Mouse (Mus musculus) forebrain, embryonic 11.5 days (tissue): ENCODE measurements around the gene Limch1. TPM values are rescaled to one million over a fixed set of nuclear protein-coding genes. Genes with fewer than 3 reads are reported as not detected.
A peak's percentile ranks its signal among the peaks of the same experiment; 100 is the strongest.

ENCODE experiments used
- ATAC-seq: fragments of 200-750 bp; cut with Nextera tagmentation; replicated peaks from 2 replicates; pipeline ENCODE4 v1.8.0; 2017; ENCODE audit warnings: moderate TSS enrichment; ENCODE audit not compliant: low FRiP score
- DNase-seq: peaks from one replicate; pipeline ENCODE4 v3.0.0-alpha.2; 2017; ENCODE audit warnings: low spot score
- H3K27ac ChIP-seq: fragments of 300-500 bp; sonication (generic); 2 replicates; pipeline ENCODE4 v1.5.1; 2014; ENCODE audit warnings: low read depth, low read length
- H3K27me3 ChIP-seq: fragments of 300-500 bp; sonication (generic); 2 replicates; pipeline ENCODE4 v1.6.1; 2014; ENCODE audit warnings: mild to moderate bottlenecking, low read length, mixed read lengths; ENCODE audit not compliant: control insufficient read depth, insufficient read depth
- H3K36me3 ChIP-seq: fragments of 300-500 bp; sonication (generic); 2 replicates; pipeline ENCODE4 v1.6.1; 2014; ENCODE audit warnings: mild to moderate bottlenecking, low read length, moderate library complexity, mixed read lengths; ENCODE audit not compliant: control insufficient read depth, insufficient read depth
- H3K4me1 ChIP-seq: fragments of 300-500 bp; sonication (generic); replicated peaks from 2 replicates; pipeline ENCODE4 v1.6.1; 2014; ENCODE audit warnings: low read length, mixed read lengths; ENCODE audit not compliant: control insufficient read depth, insufficient read depth
- H3K4me2 ChIP-seq: fragments of 300-500 bp; sonication (generic); 2 replicates; pipeline ENCODE4 v1.6.1; 2014; ENCODE audit warnings: low read depth, mild to moderate bottlenecking, low read length, moderate library complexity, mixed read lengths; ENCODE audit not compliant: severe bottlenecking
- H3K4me3 ChIP-seq: fragments of 300-500 bp; sonication (generic); 2 replicates; pipeline ENCODE4 v1.5.1; 2014; ENCODE audit warnings: low read depth, low read length
- H3K9ac ChIP-seq: fragments of 300-500 bp; sonication (generic); 2 replicates; pipeline ENCODE4 v1.6.1; 2014; ENCODE audit warnings: low read length
- H3K9me3 ChIP-seq: fragments of 300-500 bp; sonication (generic); 2 replicates; pipeline ENCODE4 v1.6.1; 2016; ENCODE audit warnings: low read length, mixed read lengths; ENCODE audit not compliant: control insufficient read depth
- WGBS: fragments of 180-500 bp; shearing (Covaris S2); extraction: QIAGEN DNeasy Blood & Tissue Kit; methylation state at CpG from one replicate; pipeline ENCODE4 v1.1.7; 2014; 5-methylcytosine and 5-hydroxymethylcytosine counted together
- microRNA-seq: library from miRNA; unstranded; fragments of <30 nt; microRNA quantifications from one replicate; pipeline ENCODE4, GENCODE M21; 2016; ENCODE audit not compliant: insufficient number of aligned reads
- polyA plus RNA-seq: library from polyadenylated mRNA; unstranded; fragments of >200 nt; fragmentation: Nextera tagmentation; extraction: Ambion mirVana; gene quantifications from 2 replicates; pipeline ENCODE4 v1.2.1, GENCODE M21; 2014

Limch1 gene
- polyA plus RNA-seq, 1 experiment from 2014 or later: 41.7 TPM

DNA sequence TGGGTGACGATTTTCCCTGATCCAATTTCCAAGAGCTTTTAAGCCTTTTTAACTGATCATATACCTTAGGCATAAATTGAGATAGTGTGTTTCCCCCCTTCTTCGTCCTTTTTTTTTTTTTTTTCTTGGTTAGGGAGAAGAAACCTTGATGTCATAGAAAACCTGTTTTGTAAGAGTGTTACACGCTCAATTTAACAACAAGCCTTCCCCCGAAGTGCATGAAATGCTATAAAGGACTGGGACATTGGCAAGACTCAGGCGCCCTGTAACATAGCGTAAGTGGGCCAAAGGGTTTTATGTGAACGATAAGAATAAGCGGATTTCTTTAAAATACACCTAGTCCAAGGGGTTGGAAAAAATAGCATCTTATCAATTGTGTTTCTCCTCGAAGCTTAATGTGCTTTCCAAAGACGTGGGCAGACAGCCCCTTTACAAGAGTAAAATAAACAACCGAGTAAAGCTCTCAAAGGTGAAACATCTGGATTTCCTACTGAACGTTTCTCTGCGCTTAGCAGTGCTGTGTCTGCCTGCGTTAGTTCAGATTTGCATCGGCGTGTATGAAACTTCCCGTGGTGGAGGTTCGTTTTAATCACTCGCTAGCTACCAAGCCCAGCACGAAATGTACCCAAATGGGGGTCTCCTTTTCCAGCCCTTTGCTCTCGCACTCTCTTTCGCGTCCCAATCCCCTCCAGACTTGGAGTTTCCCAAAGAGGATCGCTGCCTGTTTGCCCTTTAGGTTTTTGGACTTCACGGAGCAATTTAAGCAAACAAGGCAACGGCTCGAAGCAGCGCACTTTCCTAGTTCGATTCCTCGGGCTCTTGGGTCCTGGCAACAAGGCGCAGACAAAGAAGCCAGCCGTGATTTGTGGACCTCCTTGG, 354.0 kb downstream of the Limch1 start:
- no peaks in the 10 kb centered on the region for H3K36me3 ChIP-seq
- H3K4me2 ChIP-seq: no peak overlapping the region
- H3K9ac ChIP-seq: no peak overlapping the region
- H3K4me1 ChIP-seq: peaks cover 16% of the 10 kb centered on the region
- WGBS: under 1% methylated on average over 32 of the region's 32 CpGs
- DNase-seq (peak; percentile 65), ATAC-seq (no peak)
- peaks cover 84% of the 10 kb centered on the region for H3K27me3 ChIP-seq
- no peaks in the 10 kb centered on the region for H3K9me3 ChIP-seq
- H3K4me3 ChIP-seq: no peak overlapping the region
- H3K27ac ChIP-seq: no peak overlapping the region

DNA sequence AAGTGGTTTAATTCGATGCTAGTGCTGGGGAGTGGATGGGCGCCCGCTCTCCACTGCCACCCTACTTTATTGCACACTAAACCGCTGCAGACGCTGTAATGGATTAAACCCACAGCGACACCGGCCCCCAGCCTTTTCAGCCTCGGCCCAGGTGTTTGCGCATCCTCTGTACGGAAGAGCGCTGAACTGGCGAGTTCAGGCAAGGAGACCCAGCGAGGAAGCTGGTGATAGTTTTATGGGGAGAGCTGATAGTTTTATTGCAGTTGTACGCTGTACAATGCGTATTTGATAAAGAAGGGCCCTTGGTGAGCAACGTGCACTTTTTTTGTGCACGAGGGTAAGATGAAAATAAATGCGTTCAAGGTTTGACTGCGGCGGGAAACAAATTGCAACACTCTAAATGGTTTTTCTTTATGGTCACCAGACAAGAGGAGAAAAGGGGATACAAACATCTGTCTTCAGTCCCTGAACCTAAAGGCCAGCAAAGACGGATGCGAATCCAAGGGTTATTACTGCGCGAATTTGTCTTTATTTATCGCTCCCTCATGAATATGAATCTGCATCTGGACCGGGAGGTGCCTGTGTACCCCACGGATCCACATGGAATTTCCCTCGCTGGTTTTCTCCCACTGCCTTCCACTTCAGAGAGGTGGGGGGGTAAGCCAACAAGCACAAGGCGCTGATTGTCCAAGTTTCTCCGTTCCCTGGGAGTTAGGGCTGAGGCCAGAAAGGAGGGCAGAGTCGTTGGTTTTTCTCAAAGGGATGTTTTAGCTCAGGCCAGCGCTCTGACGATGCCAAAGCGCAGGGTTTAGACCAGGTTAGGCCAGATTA, 355.2 kb downstream of the Limch1 start:
- no peak overlapping the region for H3K27ac ChIP-seq
- H3K36me3 ChIP-seq: no peaks in the 10 kb centered on the region
- H3K9ac ChIP-seq: no peak overlapping the region
- H3K4me1 ChIP-seq: peaks cover 16% of the 10 kb centered on the region
- DNase-seq: peak; percentile 59
- 1% methylated on average over 34 of the region's 34 CpGs for WGBS
- H3K27me3 ChIP-seq: peaks cover 77% of the 10 kb centered on the region
- H3K4me2 ChIP-seq: no peak overlapping the region
- no peaks in the 10 kb centered on the region for H3K9me3 ChIP-seq
- ATAC-seq: 0 out of 2 replicates have a peak, but pooled peaks have one; percentile 8
- H3K4me3 ChIP-seq: no peak overlapping the region

DNA sequence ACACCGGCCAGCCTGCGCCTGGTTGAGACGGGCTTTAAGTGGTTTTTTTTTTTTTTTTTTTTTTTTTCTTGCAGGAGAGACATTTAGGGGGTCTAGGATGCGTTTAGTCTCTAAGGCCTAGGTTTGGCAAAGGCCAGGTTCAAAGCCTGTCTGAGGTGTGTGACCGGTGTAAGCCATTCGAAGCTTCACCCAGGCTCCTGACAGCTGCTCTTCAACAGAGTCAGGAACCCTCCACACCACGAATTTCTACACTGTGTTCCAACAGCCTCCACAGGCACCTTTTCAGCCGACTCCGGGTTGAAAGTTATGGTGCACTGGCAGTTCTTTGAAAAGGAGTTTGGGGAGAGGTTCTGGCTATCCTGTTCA, 355.8 kb downstream of the Limch1 start:
- Histone ChIP-seq H3K9ac (no peak overlapping the region), H3K9me3 (no peaks in the 10 kb centered on the region), H3K27ac (no peak overlapping the region), H3K27me3 (peaks cover 72% of the 10 kb centered on the region), H3K36me3 (no peaks in the 10 kb centered on the region), H3K4me2 (no peak overlapping the region), H3K4me3 (no peak overlapping the region), H3K4me1 (peaks cover 10% of the 10 kb centered on the region)
- ATAC-seq: 0 out of 2 replicates have a peak, but pooled peaks have one; percentile 17
- WGBS: 3% methylated on average over 9 of the region's 9 CpGs
- no peak for DNase-seq

DNA sequence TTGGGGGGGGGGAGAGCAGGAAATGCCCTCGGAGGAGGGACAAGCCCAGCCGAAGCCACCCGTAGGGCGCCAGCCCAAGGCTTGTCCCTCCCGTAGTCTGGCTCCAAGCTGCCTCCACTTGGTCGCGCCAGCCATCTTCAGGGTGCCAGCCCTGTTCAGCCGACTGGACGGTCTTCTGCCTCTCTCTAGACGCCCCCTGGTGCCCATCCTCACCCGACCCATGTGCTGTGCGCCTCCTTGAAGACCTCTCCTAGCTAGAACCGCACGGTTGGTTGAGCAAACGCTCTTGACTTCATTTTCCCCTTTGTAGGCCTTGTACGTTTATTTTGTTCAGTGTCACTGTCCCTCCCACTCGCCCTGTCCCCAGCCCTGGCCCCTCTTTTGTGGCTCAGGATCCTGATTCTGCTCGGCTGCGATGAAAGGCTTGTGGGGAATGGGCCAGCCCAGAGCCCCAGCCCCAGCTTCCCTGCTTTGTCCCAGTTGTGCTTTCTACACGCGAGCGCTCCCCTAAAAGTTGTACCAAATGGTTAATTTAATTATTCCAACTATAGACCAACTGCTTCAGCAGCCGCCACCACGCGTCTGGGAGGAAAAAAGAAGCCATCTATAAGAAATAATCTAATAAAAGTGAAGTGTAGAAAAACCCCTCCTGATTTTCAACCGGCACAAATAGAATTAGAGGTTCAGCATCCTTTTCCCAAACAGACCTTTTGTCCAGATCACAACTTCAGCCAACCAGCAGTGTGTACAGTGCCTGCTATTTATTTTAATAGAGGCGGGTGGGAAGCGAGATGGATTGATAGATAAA, 356.4 kb downstream of the Limch1 start:
- no peak overlapping the region for H3K4me3 ChIP-seq
- H3K4me2 ChIP-seq: 0 out of 2 replicates have a peak overlapping the region, but pooled peaks have one; percentile 29
- DNase-seq (peak; percentile 80), ATAC-seq (peak; percentile 82)
- no peak overlapping the region for H3K27ac ChIP-seq
- H3K36me3 ChIP-seq: no peaks in the 10 kb centered on the region
- no peak overlapping the region for H3K9ac ChIP-seq
- WGBS: 1% methylated on average over 27 of the region's 28 CpGs
- H3K27me3 ChIP-seq: peaks cover 70% of the 10 kb centered on the region
- H3K9me3 ChIP-seq: no peaks in the 10 kb centered on the region
- H3K4me1 ChIP-seq: peaks cover 10% of the 10 kb centered on the region

DNA sequence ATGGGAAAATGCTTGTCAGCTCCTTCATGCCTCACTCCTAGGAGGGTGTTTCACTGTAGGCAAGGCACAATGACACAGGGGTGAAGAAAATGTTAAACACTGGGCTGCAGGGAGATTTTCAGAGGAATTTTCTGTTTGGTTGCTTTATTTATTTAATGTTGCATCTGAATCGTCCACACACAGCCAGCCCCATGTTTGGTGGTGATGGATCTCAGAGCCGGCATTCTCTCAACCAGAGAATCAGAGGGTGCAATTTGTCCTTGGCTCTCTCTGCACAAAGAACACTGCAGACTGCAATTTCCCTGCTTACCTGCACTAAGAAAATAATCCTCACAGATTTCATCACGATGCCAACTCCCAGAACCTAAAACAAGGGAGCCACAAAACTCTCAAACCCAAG, 357.4 kb downstream of the Limch1 start:
- 2% methylated on average over 3 of the region's 3 CpGs for WGBS
- no peak overlapping the region for H3K27ac ChIP-seq
- H3K4me2 ChIP-seq: no peak overlapping the region
- no peaks in the 10 kb centered on the region for H3K9me3 ChIP-seq
- no peaks in the 10 kb centered on the region for H3K36me3 ChIP-seq
- H3K27me3 ChIP-seq: peaks cover 60% of the 10 kb centered on the region
- DNase-seq: no peak
- H3K4me3 ChIP-seq: no peak overlapping the region
- H3K9ac ChIP-seq: no peak overlapping the region
- peaks cover 7% of the 10 kb centered on the region for H3K4me1 ChIP-seq
- no peak for ATAC-seq

DNA sequence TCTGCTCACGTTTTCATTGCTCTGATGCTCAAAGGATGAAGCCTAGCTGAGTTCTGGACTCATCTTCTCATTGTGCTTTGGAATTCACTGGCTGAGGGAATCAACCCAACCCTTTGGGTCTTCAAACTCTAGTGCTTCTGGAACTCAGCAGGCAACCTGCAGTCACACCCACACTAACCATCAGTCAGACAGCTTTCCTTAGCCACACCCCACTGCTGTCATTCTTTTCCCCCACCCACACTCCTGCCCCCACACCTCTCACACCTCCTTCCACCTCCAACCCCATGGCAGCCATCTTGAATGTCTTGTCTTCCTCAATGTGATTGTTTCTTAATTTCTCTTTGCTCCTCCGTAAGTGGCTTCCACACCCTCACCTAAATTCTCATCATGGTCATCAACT, 360.6 kb downstream of the Limch1 start:
- ATAC-seq: no peak
- DNase-seq: no peak
- Histone ChIP-seq H3K27me3 (peaks cover 35% of the 10 kb centered on the region), H3K27ac (no peak overlapping the region), H3K36me3 (no peaks in the 10 kb centered on the region), H3K4me1 (peaks cover 7% of the 10 kb centered on the region), H3K4me3 (no peak overlapping the region), H3K9ac (no peak overlapping the region), H3K9me3 (no peaks in the 10 kb centered on the region), H3K4me2 (no peak overlapping the region)
- 87% methylated on average over 2 of the region's 2 CpGs for WGBS

Small RNA genes lying within 50 kb of the gene (microRNA-seq; reads per million reads assigned to microRNA genes)
- not detected for gene Gm23841

Other genes starting within 250 kb of the Limch1 start
- gene Apbb2, start 127.0 kb upstream of the Limch1 start, polyA plus RNA-seq: 35.1 and 35.3 TPM in 2 replicates
- 366 and 368 TPM in 2 replicates for gene Uchl1, start 69.7 kb upstream of the Limch1 start, polyA plus RNA-seq